Mouse (Mus musculus): ENCODE results near the gene Muc5b.

Gene Muc5b

GRCm38 (mm10) chr7:141902791-141903190 lies 63.9 kb downstream of the Muc5b start:
- DNase-seq: no peak

GRCm38 (mm10) chr7:141908591-141908990 lies 69.7 kb downstream of the Muc5b start:
- no peak for DNase-seq

- DNase-seq: peak in 1 of 2 experiments; percentile 26
These were observed 72.4 kb downstream of the Muc5b start for GRCm38 (mm10) chr7:141911305-141911704.

- DNase-seq: no peak
These were observed 79.5 kb downstream of the Muc5b start, which contains the start of gene Tollip for GRCm38 (mm10) chr7:141918407-141918806. TSS of gene Tollip (minus strand) at chr7:141918507.
